Mouse (Mus musculus) right cerebral cortex, postnatal 10 days (tissue): ENCODE data around the gene Ythdf1.
A peak's percentile ranks its signal among the peaks of the same experiment; 100 is the strongest.

Experiments
- DNase-seq, 2 experiments: peaks; one replicate each; pipeline ENCODE4 v3.0.0; 2021; ENCODE audit warnings: low spot score in 2 of 2

Gene Ythdf1

GRCm38 (mm10) chr2:180879365-180880067 lies 41.2 kb downstream of the Ythdf1 start:
- peak; percentile 90 to 95 for DNase-seq

- DNase-seq, result no peak
These were observed 50.7 kb downstream of the Ythdf1 start for GRCm38 (mm10) chr2:180870006-180870405.

- peak; percentile 82 to 86 for DNase-seq
These were observed 59.2 kb downstream of the Ythdf1 start for GRCm38 (mm10) chr2:180861561-180861960.

GRCm38 (mm10) chr2:180857121-180857520 lies 63.6 kb downstream of the Ythdf1 start:
- no peak for DNase-seq

- DNase-seq, result peak; percentile 51 to 53
These were observed 65.7 kb downstream of the Ythdf1 start for GRCm38 (mm10) chr2:180855005-180855544.
